Mouse (Mus musculus) urinary bladder, postnatal 25 days (tissue): ENCODE data around the gene Wdr82.
"Not testable (repeated sequence)": the region's sequence is repeated elsewhere in the genome, so short reads cannot be mapped to it uniquely, and the experiment has no call there.

ENCODE experiments used
- DNase-seq: peaks from one replicate; pipeline ENCODE4 v3.0.0; 2022; ENCODE audit warnings: low spot score

Gene Wdr82

DNA sequence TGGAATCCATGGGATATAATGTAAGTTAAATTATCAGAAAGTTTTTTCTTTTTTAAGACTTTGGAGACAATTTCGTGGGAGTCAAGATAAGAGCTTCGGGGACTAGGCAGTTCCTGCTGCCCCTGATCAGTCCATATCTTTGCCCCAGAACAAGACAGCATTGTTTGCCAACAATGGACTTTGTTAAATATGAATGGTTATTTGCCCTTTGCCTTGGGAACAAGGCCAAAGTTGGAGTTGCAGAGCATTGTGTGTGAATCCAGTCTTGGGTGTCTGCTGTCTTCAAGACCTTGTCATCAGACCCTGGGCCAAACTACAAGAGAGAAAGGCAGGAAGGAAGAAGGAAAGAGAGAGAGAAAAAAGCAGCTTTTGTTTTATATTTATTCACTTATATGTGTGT, 4.0 kb upstream of the Wdr82 start:
- no peak for DNase-seq

DNA sequence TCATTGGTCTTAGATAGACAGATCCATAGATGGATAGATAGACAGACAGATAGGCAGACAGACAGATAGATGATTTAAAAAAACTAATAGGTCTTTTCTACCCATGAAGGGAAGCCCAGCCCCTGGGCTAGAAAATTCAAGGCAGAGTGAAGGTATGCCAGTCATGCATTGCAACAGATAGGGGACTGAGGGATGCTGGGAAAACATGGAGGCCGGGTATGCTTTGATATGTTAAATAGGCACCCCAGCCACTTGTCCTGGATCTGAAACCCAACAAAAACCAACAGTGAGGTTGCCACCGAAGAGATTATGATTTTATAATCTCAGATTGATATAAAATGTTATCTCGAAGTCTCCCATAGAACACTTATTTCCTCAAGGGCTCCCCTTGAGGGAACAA, 3.5 kb upstream of the Wdr82 start:
- no peak for DNase-seq

- DNase-seq: no peak
Measured at GRCm38 (mm10) chr9:106167703-106168102, 3.0 kb upstream of the Wdr82 start.

DNA sequence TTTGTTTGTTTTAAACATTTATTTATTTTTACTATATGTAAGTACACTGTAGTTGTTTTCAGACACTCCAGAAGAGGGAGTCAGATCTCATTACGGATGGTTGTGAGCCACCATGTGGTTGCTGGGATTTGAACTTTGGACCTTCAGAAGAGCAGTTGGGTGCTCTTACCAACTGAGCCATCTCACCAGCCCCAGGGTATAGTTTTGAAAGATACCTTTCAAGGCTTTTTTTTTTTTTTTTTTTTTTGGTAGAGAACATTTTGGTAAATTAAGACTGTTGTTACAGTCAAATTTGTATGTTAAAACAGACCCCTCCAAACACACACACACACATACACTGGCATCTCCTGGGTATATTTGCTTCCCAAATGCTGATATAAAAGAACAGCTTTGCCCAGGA, 1.7 kb upstream of the Wdr82 start:
- DNase-seq: not testable (repeated sequence)

- DNase-seq: no peak
Measured at GRCm38 (mm10) chr9:106169917-106170316, 811 bp upstream of the Wdr82 start.

DNA sequence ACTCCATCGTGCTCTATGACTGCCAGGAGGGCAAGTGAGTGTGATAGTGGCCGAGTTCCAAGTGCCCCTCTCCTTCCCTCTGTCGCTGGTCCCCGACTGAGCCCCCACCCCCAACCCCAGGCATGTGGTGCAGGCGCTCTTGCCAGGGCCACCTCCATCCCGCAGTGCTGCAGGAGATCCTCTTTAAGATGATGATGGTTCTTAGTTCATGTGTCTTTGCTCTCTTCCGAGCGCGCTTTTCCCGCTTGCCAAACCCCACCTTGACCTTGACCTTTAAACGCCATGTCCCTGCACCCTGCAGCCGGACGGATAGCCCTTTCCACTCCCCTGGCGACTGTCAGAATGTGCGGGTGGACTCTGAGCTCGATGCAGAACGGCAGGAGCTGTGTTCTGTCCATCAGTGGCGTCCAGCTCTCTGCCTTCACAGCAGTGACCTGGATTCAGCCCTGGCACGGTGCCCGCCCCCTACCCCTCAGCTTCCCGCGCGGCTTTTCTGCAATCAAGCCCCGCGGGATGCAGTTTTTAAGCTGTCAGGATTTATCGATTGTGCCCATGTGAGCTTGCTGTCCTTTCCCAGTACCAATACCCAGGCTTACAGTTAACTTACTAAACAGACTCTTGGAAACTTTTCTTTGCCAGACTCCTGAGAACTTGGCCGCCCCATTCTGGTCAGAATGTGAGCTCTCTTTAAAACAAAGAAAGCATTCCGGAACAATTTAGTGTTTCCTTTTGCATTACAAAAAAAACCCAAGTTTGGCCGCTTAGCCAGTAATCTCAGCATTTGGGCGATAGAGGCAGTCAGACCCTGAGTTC, 824 bp downstream of the Wdr82 start:
- peak; percentile 63 for DNase-seq

DNA sequence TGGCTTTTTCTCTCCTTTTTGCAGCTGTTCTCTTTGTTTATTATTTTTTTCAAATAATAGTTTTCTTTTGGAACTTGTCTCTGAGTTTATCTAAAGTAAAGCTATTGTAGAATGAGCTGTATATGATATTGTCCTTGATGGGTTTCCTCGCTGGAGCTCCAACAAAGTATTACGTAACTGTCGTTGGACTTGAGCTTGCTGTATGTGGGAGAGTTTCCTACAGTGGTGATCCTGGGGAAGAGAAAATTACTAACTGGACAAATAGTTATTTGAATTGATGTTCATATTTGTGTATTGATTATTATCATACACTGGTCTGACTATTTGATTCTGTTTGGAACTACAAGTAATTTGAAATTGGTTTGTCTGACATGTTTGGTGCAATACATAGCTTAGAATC, 1.8 kb downstream of the Wdr82 start:
- no peak for DNase-seq

DNA sequence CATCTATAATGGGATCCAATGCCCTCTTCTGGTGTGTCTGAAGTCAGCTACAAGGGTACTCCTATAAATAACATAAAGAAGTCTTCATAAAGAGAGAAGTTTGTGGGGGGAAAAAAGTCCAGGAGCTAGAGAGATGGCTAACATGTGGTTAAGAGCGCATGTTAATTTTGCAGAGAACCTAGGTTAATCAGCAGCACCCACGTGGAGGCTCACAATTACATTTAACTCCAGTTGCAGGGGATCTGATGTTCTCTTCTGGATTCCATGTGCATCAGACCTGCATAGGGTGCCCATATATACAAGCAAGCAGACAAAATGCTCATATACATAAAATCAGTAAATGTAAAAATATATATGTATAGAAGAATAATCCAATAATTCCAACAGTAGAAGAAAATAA, 2.6 kb downstream of the Wdr82 start:
- no peak for DNase-seq

DNA sequence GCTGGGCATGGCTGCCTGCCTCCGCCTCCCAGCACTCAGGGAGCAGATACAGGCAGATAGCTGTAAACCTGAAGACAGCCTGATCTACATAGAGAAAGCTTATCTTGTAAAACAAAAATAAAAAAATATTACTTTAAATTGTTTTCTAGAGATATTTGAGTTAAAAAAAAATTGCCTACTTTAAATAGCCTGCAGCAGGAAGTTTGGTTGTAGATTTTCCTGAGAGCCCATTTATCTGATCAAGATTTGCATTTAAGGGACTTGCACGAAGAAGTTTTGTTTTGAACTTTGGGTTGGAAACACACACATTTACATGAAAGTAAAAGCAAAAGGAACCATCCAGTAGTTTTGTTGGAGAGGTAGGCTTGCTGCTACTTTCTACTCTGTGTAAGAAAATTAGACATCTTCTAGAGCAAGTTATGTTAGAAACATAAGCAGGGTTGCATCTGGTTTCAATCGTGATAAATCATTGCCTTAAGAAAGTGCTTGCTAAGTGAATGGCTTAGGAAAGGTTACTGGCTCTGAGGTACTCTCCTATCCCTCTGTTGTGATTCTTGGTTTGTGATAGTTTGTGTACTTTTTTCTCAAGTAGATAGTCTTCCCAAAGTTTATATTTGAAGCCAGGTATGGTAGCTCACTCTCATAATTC, 4.9 kb downstream of the Wdr82 start:
- no peak for DNase-seq

DNA sequence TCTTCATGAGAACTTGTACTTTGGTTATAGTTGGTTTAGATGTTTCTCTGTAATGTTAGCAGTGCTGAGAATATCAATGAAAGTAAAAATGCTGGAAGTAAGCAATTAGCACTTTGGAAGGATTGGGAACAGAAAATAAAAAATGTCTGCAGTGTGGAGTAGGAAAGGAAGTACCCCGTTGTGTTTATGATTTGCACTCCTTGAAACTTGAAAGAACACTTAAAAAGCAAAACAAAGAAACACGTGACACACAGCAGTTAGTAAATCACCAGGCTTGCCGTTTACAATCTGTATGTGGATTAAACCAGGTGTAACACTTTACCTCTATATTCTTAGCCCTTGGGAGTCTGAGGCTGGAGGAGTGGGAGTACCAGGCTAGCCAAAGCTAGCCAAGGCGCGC, 6.0 kb downstream of the Wdr82 start:
- DNase-seq: no peak

GRCm38 (mm10) chr9:106177799-106178198, 7.1 kb downstream of the Wdr82 start:
- no peak for DNase-seq

DNA sequence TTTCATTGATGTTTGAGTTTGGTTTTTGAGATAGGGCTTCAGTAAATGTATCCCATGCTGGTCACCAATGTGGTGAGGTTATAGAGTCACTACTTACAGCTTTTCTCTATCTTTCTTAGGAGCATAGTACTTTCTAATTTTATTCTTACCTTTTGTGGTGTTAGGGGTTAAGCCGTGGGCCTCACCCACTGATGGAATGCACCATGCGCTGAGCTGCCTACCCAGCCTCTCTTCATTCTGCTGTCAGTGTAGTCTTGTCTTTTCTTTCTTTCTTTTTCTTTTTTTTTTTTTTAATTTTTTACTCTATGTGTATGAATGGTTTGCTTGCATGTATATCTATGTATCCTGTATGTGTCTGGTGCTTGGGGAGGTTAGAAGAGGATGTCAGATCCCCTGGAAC, 8.7 kb downstream of the Wdr82 start:
- no peak for DNase-seq

- no peak for DNase-seq
Measured at GRCm38 (mm10) chr9:106179964-106180363, 9.2 kb downstream of the Wdr82 start.

DNA sequence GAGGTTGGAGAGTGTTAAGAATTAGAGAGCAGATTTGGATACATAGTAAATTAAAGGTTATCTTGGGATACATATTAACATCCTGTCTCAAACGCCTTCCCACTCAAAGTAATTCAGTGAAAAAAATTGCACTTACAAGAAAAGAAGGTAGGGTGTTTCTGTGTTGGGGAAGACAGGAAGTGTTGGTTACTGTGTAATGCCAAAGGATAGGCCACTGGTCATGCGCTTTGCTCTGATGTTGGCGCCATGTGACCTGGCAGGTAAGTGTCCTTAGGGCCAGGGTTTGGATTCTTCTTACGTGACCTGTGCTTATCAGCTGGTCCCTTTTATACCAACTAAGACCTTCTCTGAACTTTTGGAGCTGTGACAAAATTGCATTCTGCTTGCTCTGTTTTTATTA, 11.4 kb downstream of the Wdr82 start:
- no peak for DNase-seq

- no peak for DNase-seq
Measured at GRCm38 (mm10) chr9:106183996-106184395, 13.3 kb downstream of the Wdr82 start.

DNA sequence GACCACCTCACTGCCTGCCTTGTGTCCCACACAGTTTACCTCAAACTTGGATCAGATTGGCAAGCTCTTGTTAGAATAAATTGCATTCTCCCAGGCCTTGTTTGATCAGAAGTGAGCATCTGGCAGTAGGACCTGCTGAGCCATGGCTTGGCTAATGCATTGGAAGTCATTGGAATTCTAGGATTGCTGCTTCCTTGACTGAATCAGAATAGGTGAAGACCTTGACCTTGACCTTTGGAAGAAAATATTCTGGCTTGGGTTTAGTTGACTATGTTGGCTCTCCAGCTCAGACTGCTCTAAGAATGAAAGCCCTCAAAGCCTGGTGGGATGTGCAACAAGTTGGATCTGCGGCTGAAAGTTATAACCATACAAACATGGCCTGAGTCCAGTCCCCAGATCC, 20.6 kb downstream of the Wdr82 start:
- DNase-seq: no peak

- DNase-seq: no peak
Measured at GRCm38 (mm10) chr9:106192024-106192423, 21.3 kb downstream of the Wdr82 start.

DNA sequence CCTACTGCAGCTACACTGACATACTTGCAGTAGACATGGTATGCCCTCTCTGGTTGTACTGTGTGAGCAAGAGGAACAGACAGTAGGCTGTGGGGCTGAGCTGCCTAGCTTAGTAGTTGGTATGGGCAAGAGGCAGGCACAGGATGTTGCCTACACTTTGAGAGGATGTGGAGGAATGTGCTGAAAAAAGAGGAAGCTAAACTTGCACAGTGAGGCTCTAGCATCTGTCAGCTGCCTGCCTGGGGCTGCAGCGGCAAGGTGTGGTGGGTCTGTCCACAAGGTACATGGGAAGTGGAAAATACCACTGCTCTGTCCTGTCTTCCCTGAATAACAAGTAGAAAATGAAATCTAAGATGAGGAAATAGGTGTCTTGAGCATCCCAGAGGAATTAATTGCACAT, 22.3 kb downstream of the Wdr82 start:
- DNase-seq: no peak

GRCm38 (mm10) chr9:106193930-106194807, 23.4 kb downstream of the Wdr82 start:
- DNase-seq: no peak

- no peak for DNase-seq
Measured at GRCm38 (mm10) chr9:106195693-106196092, 25.0 kb downstream of the Wdr82 start.

- DNase-seq: no peak
Measured at GRCm38 (mm10) chr9:106197081-106197713, 26.5 kb downstream of the Wdr82 start.

DNA sequence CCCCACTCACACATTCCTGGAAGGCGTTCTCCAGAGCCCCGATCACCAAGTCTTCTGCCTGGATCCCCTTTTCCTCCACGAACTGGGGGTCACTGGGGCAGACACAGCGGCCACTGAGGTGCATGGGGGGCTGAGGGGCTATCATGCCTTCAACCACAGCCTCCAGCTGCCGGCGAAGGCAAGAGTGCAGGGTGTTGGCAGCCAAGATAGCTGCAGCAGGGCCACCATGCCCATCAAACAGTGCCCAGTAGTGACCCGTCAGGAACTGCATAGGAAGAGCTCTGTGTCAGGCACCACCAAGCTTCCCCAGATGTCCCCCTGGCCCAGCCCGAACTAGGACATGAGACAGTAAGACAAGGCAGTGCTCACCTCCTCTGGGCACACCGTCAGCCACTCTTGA, 27.0 kb downstream of the Wdr82 start:
- DNase-seq: no peak
